Mouse (Mus musculus): ENCODE data around the gene Pmch. TPM values are rescaled to one million over a fixed set of nuclear protein-coding genes. Genes with fewer than 3 reads are reported as not detected.

Pmch gene
- polyA plus RNA-seq (2017; shearing (Covaris generic)) = not detected

DNA sequence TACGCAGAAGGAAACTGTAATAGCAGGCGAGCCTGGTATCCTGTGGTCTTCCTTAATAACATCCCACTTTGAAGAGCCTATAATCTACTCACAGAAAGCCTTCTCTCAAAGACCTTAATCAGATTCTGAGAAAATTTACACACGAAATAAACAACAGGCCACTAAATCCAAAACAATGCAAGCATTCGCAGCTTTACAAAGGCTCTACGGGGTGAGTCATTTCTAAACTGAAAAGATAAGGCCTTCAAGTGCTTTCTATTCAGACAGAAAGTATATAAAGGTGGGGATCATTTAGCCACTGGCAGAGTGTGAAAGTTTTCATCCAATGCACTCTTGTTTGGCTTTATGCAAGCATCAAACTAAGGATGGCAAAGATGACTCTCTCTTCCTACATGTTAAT lies at the start of gene Pmch:
TSS of gene Pmch (plus strand) at position 301 of the 400 bp plus-strand sequence.

Other genes starting within 250 kb of the Pmch start
- 1.9 TPM for gene Igf1, start 232.8 kb upstream of the Pmch start, polyA plus RNA-seq (2017; shearing (Covaris generic))
- 2.2 TPM for gene Parpbp, start 55.9 kb downstream of the Pmch start, polyA plus RNA-seq (2017; shearing (Covaris generic))
- gene Nup37, start 55.9 kb downstream of the Pmch start, polyA plus RNA-seq (2017; shearing (Covaris generic)) = 33.6 TPM
- 117 TPM for gene Washc3, start 110.0 kb downstream of the Pmch start, polyA plus RNA-seq (2017; shearing (Covaris generic))